Comparison of ENCODE assay signal across 29 mouse cellular contexts in the genomic region with DNA sequence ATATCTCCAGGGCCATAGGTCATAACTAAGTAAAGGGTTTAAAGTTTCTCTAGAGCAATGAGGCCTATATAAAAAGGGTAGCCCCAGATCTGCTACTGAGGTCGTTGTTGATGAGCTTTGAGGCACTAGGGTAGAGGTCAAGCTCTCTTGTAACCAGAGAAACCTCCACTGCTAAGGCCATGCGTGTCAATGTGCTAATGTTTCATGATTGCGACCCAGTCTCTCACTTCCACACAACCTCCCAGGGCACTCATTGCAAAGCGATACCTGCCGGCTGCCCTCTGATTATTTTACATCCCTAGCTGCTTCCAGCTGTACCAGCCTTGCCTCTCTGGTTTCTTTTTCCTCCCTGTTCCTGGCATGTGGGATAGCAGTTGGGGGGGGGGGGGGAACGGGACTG.
DNase-seq lines count a peak whose midpoint lies in the region; ATAC-seq lines count a peak whose summit lies in the region.
"Had no signal": no experiment of that assay in that cellular context is flagged by ENCODE, and none has a peak within 500 bp of the region (broad histone marks: within the 10 kb centered on the region; RNA-seq: fewer than 3 reads in every experiment).

No protein-coding gene starts in this region.

- 64% methylated on average over 6 of the region's 6 CpGs for WGBS in hindbrain, embryonic 11.5 days
- whole genome bisulfite sequencing in hindbrain, embryonic 16.5 days: 77% methylated on average over 6 of the region's 6 CpGs
- 76% methylated on average over 6 of the region's 6 CpGs for WGBS in limb, embryonic 12.5 days
- WGBS in limb, embryonic 10.5 days: 60% methylated on average over 6 of the region's 6 CpGs

- H3K4me1 ChIP-seq in hindbrain, embryonic 11.5 days (replicated peaks; ENCODE audit: control insufficient read depth, insufficient read depth, low read length): no peaks in the 10 kb centered on the region
- no peaks in the 10 kb centered on the region for H3K4me1 ChIP-seq in hindbrain, embryonic 16.5 days (ENCODE audit: control insufficient read depth, insufficient read depth, low read depth, low read length)
- no peaks in the 10 kb centered on the region for H3K4me1 ChIP-seq in limb, embryonic 12.5 days (replicated peaks)
- 0 out of 2 replicates have a peak, but pooled peaks cover 2% of the 10 kb centered on the region for H3K4me1 ChIP-seq in limb, embryonic 10.5 days
- H3K4me1 ChIP-seq: heart, embryonic 10.5 days; heart, embryonic 15.5 days; liver, embryonic 15.5 days; midbrain, embryonic 12.5 days had no signal

- no peaks in the 10 kb centered on the region for H3K36me3 ChIP-seq in hindbrain, embryonic 11.5 days (ENCODE audit: control insufficient read depth, insufficient read depth, low read length)
- H3K36me3 ChIP-seq in hindbrain, embryonic 16.5 days (ENCODE audit: control insufficient read depth, insufficient read depth, low read length): no peaks in the 10 kb centered on the region
- no peaks in the 10 kb centered on the region for H3K36me3 ChIP-seq in limb, embryonic 12.5 days
- H3K36me3 ChIP-seq in limb, embryonic 10.5 days: no peaks in the 10 kb centered on the region
- H3K36me3 ChIP-seq: embryonic facial prominence, embryonic 12.5 days; forebrain, embryonic 15.5 days; heart, embryonic 10.5 days; heart, embryonic 15.5 days; liver, embryonic 15.5 days; midbrain, embryonic 12.5 days had no signal

- no peaks in the 10 kb centered on the region for H3K9me3 ChIP-seq in hindbrain, embryonic 11.5 days (ENCODE audit: control insufficient read depth, low read length)
- no peaks in the 10 kb centered on the region for H3K9me3 ChIP-seq in hindbrain, embryonic 16.5 days (ENCODE audit: control insufficient read depth, low read length)
- H3K9me3 ChIP-seq in limb, embryonic 12.5 days: no peaks in the 10 kb centered on the region
- no peaks in the 10 kb centered on the region for H3K9me3 ChIP-seq in limb, embryonic 10.5 days (replicated peaks)
- H3K9me3 ChIP-seq: embryonic facial prominence, embryonic 12.5 days; forebrain, embryonic 15.5 days; heart, embryonic 10.5 days; heart, embryonic 15.5 days; liver, embryonic 15.5 days; midbrain, embryonic 12.5 days had no signal

- H3K9ac ChIP-seq in hindbrain, embryonic 11.5 days (ENCODE audit: low read depth, low read length): no peak overlapping the region
- no peak overlapping the region for H3K9ac ChIP-seq in hindbrain, embryonic 16.5 days (ENCODE audit: low read depth, low read length)
- H3K9ac ChIP-seq in limb, embryonic 12.5 days (replicated peaks): no peak overlapping the region
- H3K9ac ChIP-seq: embryonic facial prominence, embryonic 12.5 days; forebrain, embryonic 15.5 days; heart, embryonic 15.5 days; hindbrain, embryonic 14.5 days; liver, embryonic 15.5 days; lung, embryonic 14.5 days; midbrain, embryonic 12.5 days had no signal

- H3K27me3 ChIP-seq in hindbrain, embryonic 11.5 days (ENCODE audit: control insufficient read depth, insufficient read depth, low read length): no peaks in the 10 kb centered on the region
- H3K27me3 ChIP-seq in hindbrain, embryonic 16.5 days (replicated peaks; ENCODE audit: control insufficient read depth, insufficient read depth, low read length): no peaks in the 10 kb centered on the region
- no peaks in the 10 kb centered on the region for H3K27me3 ChIP-seq in limb, embryonic 12.5 days
- H3K27me3 ChIP-seq in limb, embryonic 10.5 days (ENCODE audit: low read depth, poor library complexity, severe bottlenecking): no peaks in the 10 kb centered on the region
- H3K27me3 ChIP-seq: embryonic facial prominence, embryonic 12.5 days; forebrain, embryonic 15.5 days; heart, embryonic 15.5 days; liver, embryonic 15.5 days; midbrain, embryonic 12.5 days had no signal

- no peak overlapping the region for H3K4me3 ChIP-seq in hindbrain, embryonic 11.5 days (ENCODE audit: low read depth, low read length)
- no peak overlapping the region for H3K4me3 ChIP-seq in hindbrain, embryonic 16.5 days (ENCODE audit: low read length)
- H3K4me3 ChIP-seq in limb, embryonic 12.5 days (replicated peaks): no peak overlapping the region
- no peak overlapping the region for H3K4me3 ChIP-seq in limb, embryonic 10.5 days
- H3K4me3 ChIP-seq: embryonic facial prominence, embryonic 12.5 days; forebrain, embryonic 15.5 days; heart, embryonic 10.5 days; heart, embryonic 15.5 days; liver, embryonic 15.5 days; midbrain, embryonic 12.5 days had no signal

- H3K27ac ChIP-seq in hindbrain, embryonic 11.5 days (ENCODE audit: low read depth, low read length): no peak overlapping the region
- no peak overlapping the region for H3K27ac ChIP-seq in hindbrain, embryonic 16.5 days (ENCODE audit: low read depth, low read length)
- H3K27ac ChIP-seq in limb, embryonic 12.5 days: no peak overlapping the region
- no peak overlapping the region for H3K27ac ChIP-seq in limb, embryonic 10.5 days
- H3K27ac ChIP-seq: embryonic facial prominence, embryonic 12.5 days; forebrain, embryonic 15.5 days; heart, embryonic 10.5 days; heart, embryonic 15.5 days; hindbrain, embryonic 14.5 days; liver, embryonic 15.5 days; midbrain, embryonic 12.5 days had no signal

- ATAC-seq in hindbrain, embryonic 11.5 days (ENCODE audit: low FRiP score): peak; percentile 21; the same call in 1 of the 2 replicates
- no peak for ATAC-seq in hindbrain, embryonic 16.5 days
- 0 out of 2 replicates have a peak, but pooled peaks have one; percentile 20 for ATAC-seq in limb, embryonic 12.5 days (ENCODE audit: insufficient number of reproducible peaks, insufficient read depth, low FRiP score, low TSS enrichment, low read depth)
- ATAC-seq: CD4-positive, CD25-positive, alpha-beta regulatory T cell, adult 4 months; forebrain, embryonic 15.5 days; inflammation-experienced regulatory T-cells, adult 6 months had no signal

- DNase-seq in hindbrain, embryonic 11.5 days (ENCODE audit: low spot score): peak; percentile 9
- no peak for DNase-seq in limb, embryonic 10.5 days (ENCODE audit: low spot score)
- DNase-seq in embryo, embryonic 9.5 days (ENCODE audit: extremely low spot score): peak; percentile 13
- DNase-seq in skeletal muscle tissue, adult 2 months (ENCODE audit: low read depth, low spot score): peak; percentile 27
- no peak for DNase-seq in adrenal gland, adult 8-10 months
- no peak for DNase-seq in right cerebral cortex, postnatal 36 days (ENCODE audit: low spot score in 2 of 2)
- DNase-seq: adrenal gland, postnatal 25 days; cerebellum, adult 11-12 months; cerebellum, adult 9-11 months; gastrocnemius, postnatal 14 days; heart, adult 11 months; kidney, adult 18-20 months; kidney, postnatal 4 days; layer of hippocampus, postnatal 36 days; left cerebral cortex, postnatal 4 days; lung, embryonic 14.5 days; lung, postnatal 14 days; right cerebral cortex, postnatal 25 days had no signal

- no peak overlapping the region for H3K4me2 ChIP-seq in hindbrain, embryonic 11.5 days (replicated peaks; ENCODE audit: low read depth, low read length)
- no peak overlapping the region for H3K4me2 ChIP-seq in hindbrain, embryonic 16.5 days (ENCODE audit: low read length)
- no peak overlapping the region for H3K4me2 ChIP-seq in limb, embryonic 12.5 days
- H3K4me2 ChIP-seq: embryonic facial prominence, embryonic 12.5 days; forebrain, embryonic 15.5 days; heart, embryonic 15.5 days; hindbrain, embryonic 14.5 days; liver, embryonic 15.5 days; lung, embryonic 14.5 days; midbrain, embryonic 12.5 days had no signal

Comparison
In these comparisons a context has a peak if more than half of its experiments do, and no peak if none do; other contexts are left out.
1. DNase-seq: peak in hindbrain, embryonic 11.5 days (single experiment), embryo, embryonic 9.5 days (single experiment) and skeletal muscle tissue, adult 2 months (single experiment); none in limb, embryonic 10.5 days (single experiment), adrenal gland, adult 8-10 months (single experiment) and right cerebral cortex, postnatal 36 days (0 of 2).